Mouse (Mus musculus): Measurements from ENCODE around the gene Hoxb13. TPM values are rescaled to one million over a fixed set of nuclear protein-coding genes. Genes with fewer than 3 reads are reported as not detected.

Hoxb13 gene
- polyA plus RNA-seq (2014; fragmentation: Illumina TruSeq; extraction: RNeasy Lipid Tissue Mini Kit (QIAGEN cat#74804); ENCODE audit: low read depth, low replicate concordance) = not detected

GRCm38 (mm10) chr11:96193521-96194400 is at the start of gene Hoxb13:
Gene Hoxb13 (plus strand): TSS chr11:96194316.

Other genes with a start within 250 kb of the Hoxb13 start
- 0.46 TPM for gene Igf2bp1, start 188.4 kb upstream of the Hoxb13 start, polyA plus RNA-seq (2014; fragmentation: Illumina TruSeq; extraction: RNeasy Lipid Tissue Mini Kit (QIAGEN cat#74804); ENCODE audit: low read depth, low replicate concordance)
- gene Gip, start 169.8 kb upstream of the Hoxb13 start, polyA plus RNA-seq (2014; fragmentation: Illumina TruSeq; extraction: RNeasy Lipid Tissue Mini Kit (QIAGEN cat#74804); ENCODE audit: low read depth, low replicate concordance) = not detected
- 81.1 TPM for gene Snf8, start 159.4 kb upstream of the Hoxb13 start, polyA plus RNA-seq (2014; fragmentation: Illumina TruSeq; extraction: RNeasy Lipid Tissue Mini Kit (QIAGEN cat#74804); ENCODE audit: low read depth, low replicate concordance)
- 99.9 TPM for gene Ube2z, start 128.9 kb upstream of the Hoxb13 start, polyA plus RNA-seq (2014; fragmentation: Illumina TruSeq; extraction: RNeasy Lipid Tissue Mini Kit (QIAGEN cat#74804); ENCODE audit: low read depth, low replicate concordance)
- gene Atp5g1, start 118.6 kb upstream of the Hoxb13 start, polyA plus RNA-seq (2014; fragmentation: Illumina TruSeq; extraction: RNeasy Lipid Tissue Mini Kit (QIAGEN cat#74804); ENCODE audit: low read depth, low replicate concordance) = 395 TPM
- not detected for gene Calcoco2, start 82.4 kb upstream of the Hoxb13 start, polyA plus RNA-seq (2014; fragmentation: Illumina TruSeq; extraction: RNeasy Lipid Tissue Mini Kit (QIAGEN cat#74804); ENCODE audit: low read depth, low replicate concordance)
- 2.7 TPM for gene Ttll6, start 60.5 kb upstream of the Hoxb13 start, polyA plus RNA-seq (2014; fragmentation: Illumina TruSeq; extraction: RNeasy Lipid Tissue Mini Kit (QIAGEN cat#74804); ENCODE audit: low read depth, low replicate concordance)
- gene Hoxb9, start 77.1 kb downstream of the Hoxb13 start, polyA plus RNA-seq (2014; fragmentation: Illumina TruSeq; extraction: RNeasy Lipid Tissue Mini Kit (QIAGEN cat#74804); ENCODE audit: low read depth, low replicate concordance) = 42.4 TPM
- gene Hoxb8, start 87.6 kb downstream of the Hoxb13 start, polyA plus RNA-seq (2014; fragmentation: Illumina TruSeq; extraction: RNeasy Lipid Tissue Mini Kit (QIAGEN cat#74804); ENCODE audit: low read depth, low replicate concordance) = 94.4 TPM
- 116 TPM for gene Hoxb7, start 92.3 kb downstream of the Hoxb13 start, polyA plus RNA-seq (2014; fragmentation: Illumina TruSeq; extraction: RNeasy Lipid Tissue Mini Kit (QIAGEN cat#74804); ENCODE audit: low read depth, low replicate concordance)
- gene Hoxb6, start 98.2 kb downstream of the Hoxb13 start, polyA plus RNA-seq (2014; fragmentation: Illumina TruSeq; extraction: RNeasy Lipid Tissue Mini Kit (QIAGEN cat#74804); ENCODE audit: low read depth, low replicate concordance) = 132 TPM
- 21.8 TPM for gene Hoxb5, start 109.0 kb downstream of the Hoxb13 start, polyA plus RNA-seq (2014; fragmentation: Illumina TruSeq; extraction: RNeasy Lipid Tissue Mini Kit (QIAGEN cat#74804); ENCODE audit: low read depth, low replicate concordance)
- 25.8 TPM for gene Hoxb4, start 124.0 kb downstream of the Hoxb13 start, polyA plus RNA-seq (2014; fragmentation: Illumina TruSeq; extraction: RNeasy Lipid Tissue Mini Kit (QIAGEN cat#74804); ENCODE audit: low read depth, low replicate concordance)
- 40.3 TPM for gene Hoxb3, start 129.0 kb downstream of the Hoxb13 start, polyA plus RNA-seq (2014; fragmentation: Illumina TruSeq; extraction: RNeasy Lipid Tissue Mini Kit (QIAGEN cat#74804); ENCODE audit: low read depth, low replicate concordance)
- 24.6 TPM for gene Hoxb2, start 156.2 kb downstream of the Hoxb13 start, polyA plus RNA-seq (2014; fragmentation: Illumina TruSeq; extraction: RNeasy Lipid Tissue Mini Kit (QIAGEN cat#74804); ENCODE audit: low read depth, low replicate concordance)
- gene Hoxb1, start 171.4 kb downstream of the Hoxb13 start, polyA plus RNA-seq (2014; fragmentation: Illumina TruSeq; extraction: RNeasy Lipid Tissue Mini Kit (QIAGEN cat#74804); ENCODE audit: low read depth, low replicate concordance) = 2.2 TPM

Measured in adipose tissue, adult 10 weeks (tissue).